Mouse (Mus musculus): ENCODE results near the gene Zswim5. TPM values are rescaled to one million over a fixed set of nuclear protein-coding genes. Genes with fewer than 3 reads are reported as not detected.
A peak's percentile ranks its signal among the peaks of the same experiment; 100 is the strongest.
"Not testable (repeated sequence)": the region's sequence is repeated elsewhere in the genome, so short reads cannot be mapped to it uniquely, and the experiment has no call there.

Zswim5 gene
- total RNA-seq (2015) (0.10 and 0.15 TPM in 2 replicates), total RNA-seq (2017) (0.03 and 0.12 TPM in 2 replicates)

DNA sequence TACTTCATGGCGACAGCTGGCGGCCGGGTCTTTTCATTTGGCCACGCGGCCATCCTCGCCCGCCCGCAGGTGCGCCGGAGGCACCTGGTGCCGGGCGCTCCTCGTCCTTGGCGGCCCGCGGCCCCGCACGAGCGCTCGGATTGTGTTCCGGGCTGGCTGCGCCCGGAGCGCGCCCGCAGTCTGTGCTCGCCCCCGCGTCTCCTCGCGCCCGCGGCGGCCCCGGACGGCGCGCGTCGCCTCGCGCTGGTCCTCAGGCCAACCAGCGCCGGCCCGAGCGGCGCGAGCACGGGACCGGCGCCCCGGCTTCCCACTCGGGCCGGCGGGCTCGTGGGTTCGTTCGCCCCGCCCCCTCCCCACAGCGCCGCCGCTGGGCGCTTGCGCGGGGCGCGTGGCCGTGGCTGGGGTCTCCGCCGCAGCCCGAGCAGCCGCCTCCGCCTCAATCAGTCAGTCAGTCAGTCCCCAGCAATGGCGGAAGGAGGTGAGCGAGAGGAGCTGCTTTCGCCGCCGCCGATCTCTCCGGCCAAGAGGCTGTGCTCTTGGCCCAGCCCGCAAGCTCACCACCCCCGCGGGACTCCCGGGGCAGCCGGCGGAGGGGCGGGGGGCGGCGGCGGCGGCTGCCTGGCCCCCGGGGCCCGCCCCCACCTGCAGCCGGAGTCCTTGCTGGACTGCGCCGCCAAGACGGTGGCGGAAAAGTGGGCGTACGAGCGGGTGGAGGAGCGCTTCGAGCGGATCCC, at the start of gene Zswim5:
Gene Zswim5, plus strand, starts transcription at position 382 of the 734 bp plus-strand sequence.
- ATAC-seq (replicated peaks; ENCODE audit: poor library complexity): peak; percentile 37

DNA sequence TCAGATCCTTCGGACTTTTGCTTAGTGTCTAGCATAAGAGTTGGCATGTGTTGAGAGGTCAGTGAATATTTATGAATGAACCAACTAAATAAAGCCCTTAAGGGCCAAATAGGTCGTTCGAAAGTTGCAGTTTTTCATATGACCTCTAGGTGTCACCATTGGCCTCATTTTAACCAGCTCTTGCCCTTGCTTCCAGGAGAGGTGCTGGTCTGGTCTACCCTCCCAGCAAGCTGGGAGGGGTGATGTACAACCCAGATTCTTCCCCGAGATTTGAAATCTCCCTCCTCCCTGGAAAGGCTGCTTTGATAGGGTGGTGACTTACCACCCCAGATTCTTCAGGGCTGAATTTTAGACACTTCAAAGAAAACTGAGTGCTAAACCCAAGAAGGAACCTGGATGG, 49.4 kb upstream of the Zswim5 start:
- ATAC-seq (replicated peaks; ENCODE audit: poor library complexity): peak; percentile 84

- ATAC-seq (replicated peaks; ENCODE audit: poor library complexity): no peak
Observed at GRCm38 (mm10) chr4:116829364-116830069, 47.7 kb upstream of the Zswim5 start.

GRCm38 (mm10) chr4:116830070-116830368, 47.2 kb upstream of the Zswim5 start:
- ATAC-seq (replicated peaks; ENCODE audit: poor library complexity): no peak

DNA sequence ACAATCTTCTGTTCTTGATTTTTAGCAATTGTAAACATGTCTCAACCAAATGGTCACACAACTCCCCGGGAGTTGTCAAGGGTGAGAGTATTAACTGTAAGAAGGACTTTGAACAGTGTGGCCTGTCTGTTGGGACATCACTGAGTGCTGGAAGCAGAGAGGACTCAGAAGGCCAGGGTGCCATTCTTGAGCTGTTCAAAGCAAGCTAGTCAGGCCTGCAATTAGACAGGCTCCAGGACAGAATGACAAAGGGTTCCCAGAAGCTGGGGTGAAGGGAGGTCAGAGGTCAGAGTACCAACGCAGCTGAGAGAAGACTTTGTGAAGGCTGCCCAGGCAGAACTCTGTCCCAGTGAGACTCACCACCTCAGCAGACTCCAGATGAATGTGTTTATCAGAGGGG, 38.2 kb upstream of the Zswim5 start:
- no peak for ATAC-seq (replicated peaks; ENCODE audit: poor library complexity)

- not testable (repeated sequence) for ATAC-seq (replicated peaks; ENCODE audit: poor library complexity)
Observed at GRCm38 (mm10) chr4:116840096-116840495, 37.1 kb upstream of the Zswim5 start.

- ATAC-seq (replicated peaks; ENCODE audit: poor library complexity): no peak
Observed at GRCm38 (mm10) chr4:116840841-116841240, 36.3 kb upstream of the Zswim5 start.

DNA sequence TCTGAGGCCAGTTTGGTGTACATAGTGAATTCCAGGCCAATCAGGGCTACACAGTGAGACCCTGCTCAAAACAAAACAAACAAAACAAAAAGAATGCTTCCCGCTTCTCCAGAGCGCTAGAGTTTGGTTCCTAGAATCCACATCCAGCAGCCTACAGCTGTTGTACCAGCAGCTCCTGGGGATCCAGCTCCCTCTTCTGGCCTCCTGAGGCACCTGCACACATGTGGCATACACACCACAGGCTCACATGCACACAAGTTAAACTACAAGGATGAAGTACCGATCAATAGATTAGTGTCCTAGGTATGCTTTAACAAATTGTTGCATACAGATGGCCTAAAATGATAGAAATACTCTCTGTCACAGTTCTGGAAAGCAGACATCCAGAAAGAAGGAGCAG, 32.9 kb upstream of the Zswim5 start:
- no peak for ATAC-seq (replicated peaks; ENCODE audit: poor library complexity)

GRCm38 (mm10) chr4:116849901-116850300, 27.3 kb upstream of the Zswim5 start:
- ATAC-seq (replicated peaks; ENCODE audit: poor library complexity): no peak

- no peak for ATAC-seq (replicated peaks; ENCODE audit: poor library complexity)
Observed at GRCm38 (mm10) chr4:116854286-116854685, 22.9 kb upstream of the Zswim5 start.

GRCm38 (mm10) chr4:116857203-116857602, 20.0 kb upstream of the Zswim5 start:
- no peak for ATAC-seq (replicated peaks; ENCODE audit: poor library complexity)

- no peak for ATAC-seq (replicated peaks; ENCODE audit: poor library complexity)
Observed at GRCm38 (mm10) chr4:116859711-116860110, 17.5 kb upstream of the Zswim5 start.

DNA sequence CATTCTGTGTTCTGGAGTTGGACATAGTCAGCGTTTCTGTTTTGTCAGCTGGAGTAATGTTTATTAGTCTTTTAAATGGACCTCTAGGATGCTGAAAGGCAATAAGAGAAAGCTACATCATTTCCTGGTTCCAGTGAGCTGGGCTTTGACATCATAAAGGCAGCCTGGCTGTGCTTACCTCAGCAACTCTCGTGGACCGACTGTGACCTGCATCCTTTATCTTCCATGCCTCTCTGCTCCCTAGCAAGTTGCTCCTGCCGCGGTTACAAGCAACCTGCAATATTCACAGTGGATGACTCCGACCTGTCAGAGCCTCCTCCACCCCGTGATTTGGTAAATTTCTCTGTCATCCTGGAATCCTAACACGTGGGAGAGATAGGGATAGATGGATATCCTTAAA, 15.2 kb upstream of the Zswim5 start:
- no peak for ATAC-seq (replicated peaks; ENCODE audit: poor library complexity)

DNA sequence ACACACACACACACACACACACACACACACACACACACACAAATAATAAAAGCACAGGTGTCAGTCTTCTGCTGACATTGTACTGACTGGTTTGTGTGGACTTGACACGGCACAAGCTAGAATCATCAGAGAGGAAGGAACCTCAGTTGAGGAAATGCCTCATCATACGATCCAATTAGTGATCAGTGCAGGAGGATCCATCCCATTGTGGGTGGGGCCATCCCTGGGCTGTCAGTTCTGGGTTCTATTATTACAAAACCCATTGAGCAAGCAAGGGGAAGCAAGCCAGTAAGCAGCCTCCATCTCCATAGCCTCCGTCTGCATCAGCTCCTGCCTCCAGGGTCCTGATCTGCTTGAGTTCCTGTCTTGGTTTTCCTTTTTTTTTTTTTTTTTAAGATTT, 7.3 kb upstream of the Zswim5 start:
- ATAC-seq (replicated peaks; ENCODE audit: poor library complexity): 0 out of 2 replicates have a peak, but pooled peaks have one; percentile 14

DNA sequence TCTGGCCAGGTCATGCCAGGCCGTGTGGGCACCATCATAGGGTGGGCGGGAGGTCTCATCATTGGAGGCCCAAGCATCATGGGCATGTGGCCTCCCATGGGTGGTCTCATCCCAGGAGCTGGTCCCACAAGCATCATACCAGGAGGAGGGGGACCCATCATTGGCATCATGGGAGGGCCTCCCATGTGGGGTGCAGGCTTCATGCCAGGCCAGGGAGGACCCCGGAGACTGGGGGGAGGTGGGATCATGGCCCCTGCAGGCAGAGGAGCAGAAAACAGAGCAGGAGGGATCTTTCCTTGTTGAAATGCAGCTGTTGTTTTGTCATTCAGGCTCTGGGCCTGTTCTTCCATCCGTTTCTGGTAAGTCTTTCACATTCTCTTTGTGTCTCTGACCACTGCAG, 2.6 kb upstream of the Zswim5 start:
- ATAC-seq (replicated peaks; ENCODE audit: poor library complexity): no peak

DNA sequence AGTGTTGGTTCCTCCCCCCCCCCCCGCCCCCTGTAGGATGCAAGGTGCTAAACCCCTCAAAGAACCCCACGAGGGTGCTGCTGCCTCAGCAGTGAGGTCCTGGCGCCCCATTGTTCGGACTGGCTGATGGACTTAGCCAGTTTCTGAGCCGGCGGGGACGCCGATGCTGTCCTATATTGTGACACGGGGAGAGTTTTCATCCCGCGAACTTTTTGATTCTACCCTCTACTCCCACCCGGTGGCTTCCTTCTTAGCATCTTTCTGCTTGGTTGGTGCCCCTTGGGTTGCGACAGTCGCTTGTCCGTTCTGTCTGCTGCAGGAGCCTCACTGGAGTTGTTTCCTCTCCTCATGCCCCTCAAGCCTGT, 564 bp upstream of the Zswim5 start:
- peak; percentile 42 for ATAC-seq (replicated peaks; ENCODE audit: poor library complexity)

GRCm38 (mm10) chr4:116877729-116878321, 649 bp downstream of the Zswim5 start:
- no peak for ATAC-seq (replicated peaks; ENCODE audit: poor library complexity)

DNA sequence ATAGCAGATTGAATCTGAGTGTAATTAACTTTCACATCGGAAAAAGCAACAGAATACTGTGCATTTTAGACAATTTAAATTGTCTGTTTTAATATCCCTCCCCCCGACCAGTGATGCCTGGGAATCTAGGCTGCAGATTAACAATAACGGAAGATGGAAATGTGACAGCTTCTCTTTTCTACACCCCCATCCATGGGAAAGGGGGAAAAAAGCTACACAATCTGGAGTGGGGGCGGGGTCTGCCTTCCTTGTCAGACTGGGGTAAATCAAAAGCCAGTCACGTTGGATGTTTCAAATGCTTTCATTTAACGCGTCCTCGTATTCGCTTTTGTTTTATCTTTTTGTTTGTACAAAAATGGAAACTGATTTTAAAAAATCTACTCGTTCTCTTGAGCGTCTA, 1.3 kb downstream of the Zswim5 start:
- ATAC-seq (replicated peaks; ENCODE audit: poor library complexity): no peak

DNA sequence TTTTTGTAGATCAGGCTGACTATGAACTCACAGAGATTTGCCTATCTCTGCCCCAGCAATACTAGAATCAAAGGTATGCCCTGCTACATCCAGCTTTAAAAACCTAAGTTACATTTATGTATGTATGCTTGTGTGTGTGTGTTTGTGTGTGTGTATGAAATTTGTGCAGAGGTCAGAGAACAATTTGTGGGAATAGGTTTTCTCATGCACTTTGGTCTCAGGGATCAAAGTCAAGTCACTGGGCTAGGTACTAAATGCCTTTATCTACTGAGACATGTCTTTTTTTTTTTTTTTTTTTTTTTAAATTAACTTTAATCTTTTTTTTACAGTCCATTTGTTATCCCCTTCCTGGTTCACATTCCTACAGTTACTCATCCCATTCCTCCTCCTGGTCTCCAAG, 5.5 kb downstream of the Zswim5 start:
- ATAC-seq (replicated peaks; ENCODE audit: poor library complexity): no peak

GRCm38 (mm10) chr4:116894200-116895080, 17.3 kb downstream of the Zswim5 start:
- ATAC-seq (replicated peaks; ENCODE audit: poor library complexity): no peak

DNA sequence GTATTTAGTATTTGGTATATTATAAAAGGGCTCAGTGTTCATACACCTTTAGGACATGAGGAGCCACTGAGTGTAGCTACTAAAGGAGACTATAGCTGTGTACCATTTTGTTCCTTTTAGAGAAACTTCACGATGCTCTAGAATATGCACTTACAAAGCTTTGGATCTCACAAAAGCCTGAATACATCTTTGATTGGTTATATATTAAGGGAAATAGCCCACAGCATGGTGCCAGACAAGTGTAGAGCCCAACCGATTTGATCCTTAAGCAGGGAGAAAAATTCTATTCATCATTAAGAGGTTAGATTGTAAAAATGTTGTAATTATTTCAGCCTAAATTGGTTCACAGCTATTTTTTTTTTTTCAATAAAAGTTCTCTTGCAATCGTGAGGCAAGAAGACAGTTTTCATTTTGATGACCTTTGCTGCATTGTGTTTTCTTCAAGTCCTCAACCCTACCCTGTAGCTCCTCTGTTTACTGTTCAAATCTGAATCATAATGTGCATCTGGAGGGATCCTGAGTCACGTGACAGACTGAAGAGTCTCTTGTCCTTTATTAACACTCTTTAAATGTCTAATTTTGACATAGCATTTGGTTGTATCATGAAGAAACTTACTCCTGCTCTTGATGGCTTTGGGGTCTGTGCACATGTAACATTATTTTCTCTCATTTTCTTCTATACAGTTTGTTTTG, 33.5 kb downstream of the Zswim5 start:
- ATAC-seq (replicated peaks; ENCODE audit: poor library complexity): no peak
